Mouse (Mus musculus) midbrain, embryonic 11.5 days (tissue): Measurements from ENCODE around the gene Mapkbp1. TPM values are rescaled to one million over a fixed set of nuclear protein-coding genes. Genes with fewer than 3 reads are reported as not detected.
A peak's percentile ranks its signal among the peaks of the same experiment; 100 is the strongest.

Source experiments
- ATAC-seq: fragments of 200-750 bp; cut with Nextera tagmentation; 2 replicates; pipeline ENCODE4 v1.8.0; 2017; ENCODE audit warnings: moderate TSS enrichment, moderate library complexity; ENCODE audit not compliant: low FRiP score
- DNase-seq: peaks from one replicate; pipeline ENCODE4 v3.0.0; 2015; ENCODE audit warnings: low spot score; ENCODE audit errors: missing footprints
- H3K27ac ChIP-seq: fragments of 300-500 bp; sonication (generic); 2 replicates; pipeline ENCODE4 v1.5.1; 2014; ENCODE audit warnings: low read depth, low read length
- H3K27me3 ChIP-seq: fragments of 300-500 bp; sonication (generic); 2 replicates; pipeline ENCODE4 v1.6.1; 2014; ENCODE audit warnings: mild to moderate bottlenecking, low read length, moderate library complexity, mixed read lengths; ENCODE audit not compliant: control insufficient read depth, insufficient read depth
- H3K36me3 ChIP-seq: fragments of 300-500 bp; sonication (generic); 2 replicates; pipeline ENCODE4 v1.6.1; 2014; ENCODE audit warnings: mild to moderate bottlenecking, low read length, moderate library complexity, mixed read lengths; ENCODE audit not compliant: control insufficient read depth, insufficient read depth
- H3K4me1 ChIP-seq: fragments of 300-500 bp; sonication (generic); 2 replicates; pipeline ENCODE4 v1.6.1; 2014; ENCODE audit warnings: low read length; ENCODE audit not compliant: control insufficient read depth, insufficient read depth
- H3K4me2 ChIP-seq: fragments of 300-500 bp; sonication (generic); 2 replicates; pipeline ENCODE4 v1.6.1; 2014; ENCODE audit warnings: mild to moderate bottlenecking, moderate library complexity
- H3K4me3 ChIP-seq: fragments of 300-500 bp; sonication (generic); 2 replicates; pipeline ENCODE4 v1.5.1; 2014; ENCODE audit warnings: low read depth, low read length
- H3K9ac ChIP-seq: fragments of 300-500 bp; sonication (generic); 2 replicates; pipeline ENCODE4 v1.6.1; 2014; ENCODE audit warnings: low read length
- H3K9me3 ChIP-seq: fragments of 300-500 bp; sonication (generic); 2 replicates; pipeline ENCODE4 v1.6.1; 2016; ENCODE audit warnings: low read length; ENCODE audit not compliant: control insufficient read depth
- WGBS: fragments of 180-500 bp; shearing (Covaris S2); extraction: QIAGEN DNeasy Blood & Tissue Kit; methylation state at CpG from one replicate; pipeline ENCODE4 v1.1.7; 2014; 5-methylcytosine and 5-hydroxymethylcytosine counted together
- polyA plus RNA-seq: library from polyadenylated mRNA; unstranded; fragments of >200 nt; fragmentation: Nextera tagmentation; extraction: Ambion mirVana; gene quantifications from 2 replicates; pipeline ENCODE4 v1.2.1, GENCODE M21; 2014

Gene Mapkbp1
- 2.9 and 3.4 TPM in 2 replicates for polyA plus RNA-seq

- Histone ChIP-seq H3K9me3 (no peaks in the 10 kb centered on the region), H3K4me2 (peak within 1 kb of the TSS; percentile 59), H3K4me3 (peak within 1 kb of the TSS; percentile 74), H3K36me3 (no peaks in the 10 kb centered on the region), H3K27ac (no peak within 1 kb of the TSS), H3K9ac (peak within 1 kb of the TSS; percentile 77), H3K27me3 (no peaks in the 10 kb centered on the region), H3K4me1 (peaks cover 8% of the 10 kb centered on the region; the same call in 1 of the 2 replicates)
- 3% methylated on average over 18 of the region's 19 CpGs for WGBS
- ATAC-seq = peak; percentile 90
- no peak for DNase-seq
Measured at GRCm38 (mm10) chr2:119972537-119972879, at the start of gene Mapkbp1. Gene Mapkbp1, plus strand, starts transcription at chr2:119972699.

- 53% methylated on average over 9 of the region's 9 CpGs for WGBS
- no peaks in the 10 kb centered on the region for H3K9me3 ChIP-seq
- no peak overlapping the region for H3K9ac ChIP-seq
- no peaks in the 10 kb centered on the region for H3K36me3 ChIP-seq
- peaks cover 8% of the 10 kb centered on the region; the same call in 1 of the 2 replicates for H3K4me1 ChIP-seq
- H3K4me2 ChIP-seq = no peak overlapping the region
- peak; percentile 91 for DNase-seq
- no peak for ATAC-seq
- H3K4me3 ChIP-seq = no peak overlapping the region
- H3K27ac ChIP-seq = no peak overlapping the region
- H3K27me3 ChIP-seq = no peaks in the 10 kb centered on the region
Measured at GRCm38 (mm10) chr2:119970571-119970970, 1.9 kb upstream of the Mapkbp1 start.

- Histone ChIP-seq H3K4me2 (no peak overlapping the region), H3K9me3 (no peaks in the 10 kb centered on the region), H3K27me3 (no peaks in the 10 kb centered on the region), H3K36me3 (no peaks in the 10 kb centered on the region), H3K9ac (no peak overlapping the region), H3K27ac (no peak overlapping the region), H3K4me1 (peaks cover 8% of the 10 kb centered on the region; the same call in 1 of the 2 replicates), H3K4me3 (no peak overlapping the region)
- ATAC-seq (no peak), DNase-seq (peak; percentile 77)
- WGBS = 84% methylated on average over 3 of the region's 3 CpGs
Measured at GRCm38 (mm10) chr2:119971316-119971715, 1.2 kb upstream of the Mapkbp1 start.

- H3K4me3 ChIP-seq = peak overlapping the region; percentile 74
- DNase-seq (peak; percentile 99), ATAC-seq (peak; percentile 99)
- peaks cover 8% of the 10 kb centered on the region; the same call in 1 of the 2 replicates for H3K4me1 ChIP-seq
- no peaks in the 10 kb centered on the region for H3K36me3 ChIP-seq
- H3K27ac ChIP-seq = no peak overlapping the region
- peak overlapping the region; percentile 77 for H3K9ac ChIP-seq
- no peaks in the 10 kb centered on the region for H3K27me3 ChIP-seq
- peak overlapping the region; percentile 59 for H3K4me2 ChIP-seq
- no peaks in the 10 kb centered on the region for H3K9me3 ChIP-seq
- 3% methylated on average over 32 of the region's 32 CpGs for WGBS
Measured at GRCm38 (mm10) chr2:119971837-119972536, 512 bp upstream of the Mapkbp1 start.

GRCm38 (mm10) chr2:119980343-119980986, 8.0 kb downstream of the Mapkbp1 start:
- DNase-seq (peak; percentile 53), ATAC-seq (no peak)
- no peak overlapping the region for H3K4me3 ChIP-seq
- H3K4me1 ChIP-seq = no peaks in the 10 kb centered on the region
- H3K27ac ChIP-seq = no peak overlapping the region
- H3K27me3 ChIP-seq = no peaks in the 10 kb centered on the region
- H3K9ac ChIP-seq = no peak overlapping the region
- 87% methylated on average over 7 of the region's 7 CpGs for WGBS
- H3K36me3 ChIP-seq = no peaks in the 10 kb centered on the region
- no peak overlapping the region for H3K4me2 ChIP-seq
- H3K9me3 ChIP-seq = no peaks in the 10 kb centered on the region

- H3K27ac ChIP-seq = no peak overlapping the region
- no peaks in the 10 kb centered on the region for H3K36me3 ChIP-seq
- H3K9me3 ChIP-seq = no peaks in the 10 kb centered on the region
- ATAC-seq (no peak), DNase-seq (peak; percentile 69)
- H3K4me3 ChIP-seq = no peak overlapping the region
- no peak overlapping the region for H3K4me2 ChIP-seq
- WGBS = 78% methylated on average over 2 of the region's 2 CpGs
- no peaks in the 10 kb centered on the region for H3K27me3 ChIP-seq
- no peak overlapping the region for H3K9ac ChIP-seq
- H3K4me1 ChIP-seq = no peaks in the 10 kb centered on the region; the same call in 1 of the 2 replicates
Measured at GRCm38 (mm10) chr2:119981631-119982030, 9.1 kb downstream of the Mapkbp1 start.

GRCm38 (mm10) chr2:119985871-119986270, 13.4 kb downstream of the Mapkbp1 start:
- Histone ChIP-seq H3K27ac (no peak overlapping the region), H3K4me3 (no peak overlapping the region), H3K9ac (no peak overlapping the region), H3K36me3 (no peaks in the 10 kb centered on the region), H3K4me2 (no peak overlapping the region), H3K4me1 (no peaks in the 10 kb centered on the region; the same call in 1 of the 2 replicates), H3K9me3 (no peaks in the 10 kb centered on the region), H3K27me3 (no peaks in the 10 kb centered on the region)
- ATAC-seq (no peak), DNase-seq (peak; percentile 19)
- WGBS = 72% methylated on average over 8 of the region's 8 CpGs

- ATAC-seq (no peak), DNase-seq (no peak)
- H3K4me3 ChIP-seq = no peak overlapping the region
- no peak overlapping the region for H3K27ac ChIP-seq
- H3K4me2 ChIP-seq = no peak overlapping the region
- WGBS = 70% methylated on average over 6 of the region's 6 CpGs
- H3K27me3 ChIP-seq = no peaks in the 10 kb centered on the region
- H3K36me3 ChIP-seq = no peaks in the 10 kb centered on the region
- H3K4me1 ChIP-seq = no peaks in the 10 kb centered on the region; the same call in 1 of the 2 replicates
- H3K9me3 ChIP-seq = no peaks in the 10 kb centered on the region
- H3K9ac ChIP-seq = peak overlapping the region; percentile 13; the same call in 1 of the 2 replicates
Measured at GRCm38 (mm10) chr2:119986369-119986768, 13.9 kb downstream of the Mapkbp1 start.

GRCm38 (mm10) chr2:119987441-119987840, 14.9 kb downstream of the Mapkbp1 start:
- Histone ChIP-seq H3K36me3 (no peaks in the 10 kb centered on the region), H3K9ac (no peak overlapping the region), H3K27me3 (no peaks in the 10 kb centered on the region), H3K4me2 (no peak overlapping the region), H3K4me1 (no peaks in the 10 kb centered on the region; the same call in 1 of the 2 replicates), H3K9me3 (no peaks in the 10 kb centered on the region), H3K4me3 (no peak overlapping the region), H3K27ac (no peak overlapping the region)
- WGBS = 97% methylated on average over 2 of the region's 2 CpGs
- DNase-seq (no peak), ATAC-seq (no peak)
